Mouse (Mus musculus): Measurements from ENCODE around the gene Rps19.

DNA sequence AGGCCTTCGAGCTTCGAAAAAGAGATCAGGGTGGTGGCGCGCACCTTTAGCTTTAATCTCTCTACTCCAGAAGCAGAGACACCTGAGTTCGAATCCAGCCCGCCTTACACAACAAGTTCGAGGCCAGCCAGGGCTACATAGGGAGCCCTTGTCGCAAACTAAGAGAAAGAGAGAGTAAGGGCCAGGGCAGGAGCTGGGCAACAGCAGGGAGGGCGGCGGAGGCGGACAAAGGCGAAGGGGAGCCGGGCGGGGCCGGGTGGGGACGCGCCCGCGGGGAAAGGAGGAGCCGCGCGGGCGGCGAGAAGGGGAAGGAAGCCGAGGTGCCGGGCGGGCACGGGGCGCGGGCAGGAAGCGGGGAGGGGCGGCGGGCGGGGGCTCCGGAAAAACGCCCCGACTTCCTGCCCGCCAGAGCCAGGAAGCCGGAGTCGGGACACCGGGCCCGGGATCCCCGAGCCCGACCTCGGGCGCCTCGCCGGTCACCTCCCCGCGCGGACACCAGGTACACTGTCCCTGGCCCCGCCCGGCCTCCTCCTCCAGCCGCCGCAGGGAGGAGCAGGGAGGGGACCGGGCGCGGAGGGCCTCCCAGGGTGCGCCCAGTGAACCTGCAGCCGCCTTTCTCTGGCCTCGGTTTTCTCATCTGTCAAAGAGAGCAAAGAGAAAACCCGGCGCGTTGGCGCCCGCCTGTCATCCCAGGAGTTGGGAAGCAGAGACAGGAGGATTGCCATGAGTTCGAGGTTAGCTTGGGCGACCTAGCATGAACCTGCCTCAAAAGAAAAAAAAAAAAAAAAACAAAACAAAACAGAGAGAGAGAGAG, 18.7 kb downstream of the Rps19 start, which contains the start of gene Arhgef1:
- TF ChIP-seq POLR2A (IDR thresholded peaks at IDR 0.05; ENCODE audit: low read depth, low read length) (peak; percentile 53), CTCF (IDR thresholded peaks at IDR 0.05; ENCODE audit: extremely low read depth, insufficient read depth, insufficient read length, insufficient replicate concordance) (no peak)
